In genomic region chr1:39497748-39498147, GRCm38 (mm10) we compare ENCODE assay signal across 18 mouse cellular contexts. TPM values are rescaled to one million over a fixed set of nuclear protein-coding genes. Genes with fewer than 3 reads are reported as not detected.
DNase-seq lines count a peak whose midpoint lies in the region; ATAC-seq and TF ChIP-seq lines count a peak whose summit lies in the region.
"Had no signal": no experiment of that assay in that cellular context is flagged by ENCODE, and none has a peak within 500 bp of the region (broad histone marks: within the 10 kb centered on the region; RNA-seq: fewer than 3 reads in every experiment).

No protein-coding gene starts in this region.

- H3K4me1 ChIP-seq in cerebellum, adult 2 months (ENCODE audit: control insufficient read depth, insufficient read depth, low read length), result no peaks in the 10 kb centered on the region
- no peaks in the 10 kb centered on the region for H3K4me1 ChIP-seq in liver, adult 2 months (ENCODE audit: control insufficient read depth, insufficient read depth, low read length)
- no peaks in the 10 kb centered on the region for H3K4me1 ChIP-seq in liver, embryonic 12.5 days
- H3K4me1 ChIP-seq: heart, embryonic 10.5 days; hindbrain, embryonic 15.5 days; liver, embryonic 13.5 days had no signal

- H3K36me3 ChIP-seq in liver, adult 2 months (ENCODE audit: control insufficient read depth, insufficient read depth, low read length), result no peaks in the 10 kb centered on the region
- H3K36me3 ChIP-seq in liver, embryonic 12.5 days, result no peaks in the 10 kb centered on the region
- H3K36me3 ChIP-seq: heart, embryonic 10.5 days; hindbrain, embryonic 15.5 days; liver, embryonic 13.5 days had no signal

- H3K79me2 ChIP-seq in liver, adult 2 months (ENCODE audit: control insufficient read depth, insufficient read depth, low read length), result no peaks in the 10 kb centered on the region

- no peak overlapping the region for H3K27ac ChIP-seq in cerebellum, adult 2 months (ENCODE audit: insufficient read depth, low read length)
- no peak overlapping the region for H3K27ac ChIP-seq in liver, adult 2 months (replicated peaks; ENCODE audit: insufficient read depth, low read depth, low read length)
- no peak overlapping the region for H3K27ac ChIP-seq in liver, embryonic 12.5 days
- H3K27ac ChIP-seq: heart, embryonic 10.5 days; hindbrain, embryonic 15.5 days; liver, embryonic 13.5 days had no signal

- H3K9me3 ChIP-seq in liver, embryonic 12.5 days (replicated peaks), result no peaks in the 10 kb centered on the region
- H3K9me3 ChIP-seq: heart, embryonic 10.5 days; hindbrain, embryonic 15.5 days; liver, embryonic 13.5 days had no signal

- TF ChIP-seq CTCF in cerebellum, adult 2 months (IDR thresholded peaks at IDR 0.05; ENCODE audit: borderline replicate concordance, insufficient read depth, low read depth, low read length), result 0 out of 2 replicates have a peak, but pooled peaks have one; percentile 11
- TF ChIP-seq CTCF in liver, adult 2 months (IDR thresholded peaks at IDR 0.05; ENCODE audit: low read depth, low read length), result peak; percentile 68

- no peak overlapping the region for H3K4me3 ChIP-seq in cerebellum, adult 2 months (replicated peaks; ENCODE audit: insufficient read depth, low read depth, low read length)
- no peak overlapping the region for H3K4me3 ChIP-seq in liver, adult 2 months (ENCODE audit: insufficient read depth, low read depth, low read length)
- H3K4me3 ChIP-seq in liver, embryonic 12.5 days, result no peak overlapping the region
- H3K4me3 ChIP-seq: heart, embryonic 10.5 days; hindbrain, embryonic 15.5 days; liver, embryonic 13.5 days had no signal

- H3K4me2 ChIP-seq in liver, embryonic 12.5 days, result no peak overlapping the region
- H3K4me2 ChIP-seq: hindbrain, embryonic 15.5 days; liver, embryonic 13.5 days had no signal

- 89% methylated on average over 11 of the region's 11 CpGs for WGBS in cerebellum, adult 2 months
- 85% methylated on average over 11 of the region's 11 CpGs for WGBS in liver, adult 2 months
- WGBS in liver, embryonic 12.5 days (ENCODE audit: insufficient replicate concordance), result 76% methylated on average over 11 of the region's 11 CpGs

- H3K9ac ChIP-seq in liver, adult 2 months (ENCODE audit: low read depth, low read length), result no peak overlapping the region
- no peak overlapping the region for H3K9ac ChIP-seq in liver, embryonic 12.5 days
- H3K9ac ChIP-seq: forebrain, postnatal 0 days; hindbrain, embryonic 15.5 days; liver, embryonic 13.5 days had no signal

- no peaks in the 10 kb centered on the region for H3K27me3 ChIP-seq in cerebellum, adult 2 months (ENCODE audit: control insufficient read depth, insufficient read depth, low read length)
- H3K27me3 ChIP-seq in liver, adult 2 months (ENCODE audit: control insufficient read depth, insufficient read depth, low read length), result no peaks in the 10 kb centered on the region
- peaks cover 6% of the 10 kb centered on the region; the same call in 1 of the 2 replicates for H3K27me3 ChIP-seq in liver, embryonic 12.5 days (replicated peaks)
- H3K27me3 ChIP-seq: hindbrain, embryonic 15.5 days; liver, embryonic 13.5 days had no signal

- ATAC-seq in cerebellum, adult (ENCODE audit: insufficient number of reproducible peaks, low FRiP score, low TSS enrichment), result no peak
- no peak for ATAC-seq in liver, embryonic 12.5 days
- ATAC-seq: forebrain, postnatal 0 days had no signal

- no peak for DNase-seq in cerebellum, adult 2 months
- DNase-seq in liver, adult 2 months (ENCODE audit: extremely low read depth, low read depth, low spot score), result no peak
- DNase-seq in 416B (ENCODE audit: low read depth), result peak; percentile 35
- DNase-seq in R1 (ENCODE audit: low read depth, low spot score), result peak; percentile 63
- no peak for DNase-seq in spleen, adult 18-20 months
- DNase-seq in adrenal gland, postnatal 14 days, result no peak
- DNase-seq: cerebellum, adult 11 months; cerebellum, postnatal 36 days; forebrain, postnatal 0 days; gastrocnemius, postnatal 14 days; heart, postnatal 14 days; kidney, adult 9 months; liver, embryonic 13.5 days; midbrain, embryonic 14.5 days had no signal

- TF ChIP-seq POLR2A in cerebellum, adult 2 months (IDR thresholded peaks at IDR 0.05; ENCODE audit: borderline replicate concordance, insufficient read depth, low read length), result no peak
- TF ChIP-seq POLR2A in liver, adult 2 months (IDR thresholded peaks at IDR 0.05; ENCODE audit: extremely low read depth, insufficient read depth, low read length), result no peak

RNA-seq across cellular contexts. Expression of gene Tbc1d8, which starts 19.2 kb away (rescaled TPM):
- polyA plus RNA-seq in cerebellum, adult 2 months (2012; rRNA removed), result 29.2 and 34.0 TPM in 2 replicates
- total RNA-seq in liver, adult 2 months (2014; rRNA removed), result 7.0 and 12.6 TPM in 2 replicates
- polyA plus RNA-seq in liver, adult 2 months (2012; rRNA removed), result 8.2 and 13.9 TPM in 2 replicates
- 4.9 and 5.0 TPM in 2 replicates for polyA plus RNA-seq in liver, embryonic 12.5 days (2016; fragmentation: Nextera tagmentation; extraction: Ambion mirVana)
- total RNA-seq in adrenal gland, postnatal 14 days (2021), result 9.3 and 10.6 TPM in 2 replicates

RNA-seq across cellular contexts. Expression of gene Cnot11, which starts 37.0 kb away (rescaled TPM):
- polyA plus RNA-seq in cerebellum, adult 2 months (2012; rRNA removed), result 21.0 and 23.1 TPM in 2 replicates
- 6.8 and 7.7 TPM in 2 replicates for total RNA-seq in liver, adult 2 months (2014; rRNA removed)
- polyA plus RNA-seq in liver, adult 2 months (2012; rRNA removed), result 9.3 and 9.9 TPM in 2 replicates
- 17.2 and 20.0 TPM in 2 replicates for polyA plus RNA-seq in liver, embryonic 12.5 days (2016; fragmentation: Nextera tagmentation; extraction: Ambion mirVana)
- total RNA-seq in adrenal gland, postnatal 14 days (2021), result 17.4 and 20.4 TPM in 2 replicates

Comparison
In these comparisons a context has a peak if more than half of its experiments do, and no peak if none do; other contexts are left out.
1. DNase-seq: peak in 416B (single experiment) and R1 (single experiment); none in cerebellum, adult 2 months (0 of 2), liver, adult 2 months (single experiment), spleen, adult 18-20 months (0 of 2) and adrenal gland, postnatal 14 days (single experiment).